Mouse (Mus musculus) spleen, postnatal 0 days (tissue): Measurements from ENCODE around the gene Oog2. TPM values are rescaled to one million over a fixed set of nuclear protein-coding genes. Genes with fewer than 3 reads are reported as not detected.

Source experiments
- polyA plus RNA-seq: library from polyadenylated mRNA; unstranded; fragments of >200 nt; fragmentation: Nextera tagmentation; extraction: Ambion mirVana; gene quantifications from 2 replicates; pipeline ENCODE4 v1.2.1, GENCODE M21; 2015

The Oog2 gene
- not detected in 2 replicates for polyA plus RNA-seq

GRCm38 (mm10) chr4:144190419-144190818 lies at the start of gene Oog2:
Gene Oog2 (plus strand): TSS chr4:144190719.

GRCm38 (mm10) chr4:144162563-144162962 lies 28.0 kb upstream of the Oog2 start, which contains the start of gene Oog3:
Gene Oog3 (minus strand): TSS chr4:144162663.

GRCm38 (mm10) chr4:144213218-144213617 lies 22.7 kb downstream of the Oog2 start, which contains the start of gene C87977:
Gene C87977 (minus strand): TSS chr4:144213318.

Other genes starting within 250 kb of the Oog2 start
- gene Pramef25, start 239.7 kb upstream of the Oog2 start, polyA plus RNA-seq: not detected in 2 replicates
- not detected in 2 replicates for gene Gm13101, start 223.8 kb upstream of the Oog2 start, polyA plus RNA-seq
- not detected in 2 replicates for gene Pramef17, start 196.3 kb upstream of the Oog2 start, polyA plus RNA-seq
- gene Pramel4, start 131.6 kb upstream of the Oog2 start, polyA plus RNA-seq: not detected in 2 replicates
- not detected in 2 replicates for gene Gm13102, start 84.2 kb upstream of the Oog2 start, polyA plus RNA-seq
- not detected in 2 replicates for gene Oog3, start 28.1 kb upstream of the Oog2 start, polyA plus RNA-seq
- not detected in 2 replicates for gene C87977, start 22.6 kb downstream of the Oog2 start, polyA plus RNA-seq
- gene Pramel5, start 89.8 kb downstream of the Oog2 start, polyA plus RNA-seq: not detected in 2 replicates
- not detected in 2 replicates for gene Gm13128, start 139.5 kb downstream of the Oog2 start, polyA plus RNA-seq
- not detected in 2 replicates for gene Gm13119, start 167.2 kb downstream of the Oog2 start, polyA plus RNA-seq
- not detected in 2 replicates for gene Pramef20, start 187.2 kb downstream of the Oog2 start, polyA plus RNA-seq
- not detected in 2 replicates for gene Pramef12, start 217.7 kb downstream of the Oog2 start, polyA plus RNA-seq
- gene 1700012P22Rik, start 248.1 kb downstream of the Oog2 start, polyA plus RNA-seq: not detected in 2 replicates